Mouse (Mus musculus) stomach, embryonic 16.5 days (tissue): ENCODE results near the gene Strbp. TPM values are rescaled to one million over a fixed set of nuclear protein-coding genes. Genes with fewer than 3 reads are reported as not detected.

Experiments used
- ATAC-seq: fragments of 200-750 bp; cut with Nextera tagmentation; 2 replicates; pipeline ENCODE4 v1.8.0; 2017; ENCODE audit warnings: moderate number of reproducible peaks, moderate TSS enrichment; ENCODE audit not compliant: insufficient read depth, low FRiP score
- H3K27ac ChIP-seq: fragments of 300-500 bp; sonication (generic); 2 replicates; pipeline ENCODE4 v1.5.1; 2014; ENCODE audit warnings: low read length
- H3K27me3 ChIP-seq: fragments of 300-500 bp; sonication (generic); 2 replicates; pipeline ENCODE4 v1.6.1; 2014; ENCODE audit warnings: low read length, control low read depth, mixed read lengths; ENCODE audit not compliant: control insufficient read depth, insufficient read depth
- H3K36me3 ChIP-seq: fragments of 300-500 bp; sonication (generic); 2 replicates; pipeline ENCODE4 v1.6.1; 2014; ENCODE audit warnings: low read length; ENCODE audit not compliant: control insufficient read depth, insufficient read depth
- H3K4me1 ChIP-seq: fragments of 300-500 bp; sonication (generic); 2 replicates; pipeline ENCODE4 v1.6.1; 2014; ENCODE audit warnings: low read length, control low read depth, mixed read lengths; ENCODE audit not compliant: control insufficient read depth, insufficient read depth
- H3K4me2 ChIP-seq: fragments of 300-500 bp; sonication (generic); 2 replicates; pipeline ENCODE4 v1.6.1; 2014; ENCODE audit warnings: low read depth, low read length, mixed read lengths
- H3K4me3 ChIP-seq: fragments of 300-500 bp; sonication (generic); replicated peaks from 2 replicates; pipeline ENCODE4 v1.5.1; 2014; ENCODE audit warnings: mild to moderate bottlenecking, low read length
- H3K9ac ChIP-seq: fragments of 300-500 bp; sonication (generic); 2 replicates; pipeline ENCODE4 v1.6.1; 2014; ENCODE audit warnings: low read length
- H3K9me3 ChIP-seq: fragments of 300-500 bp; sonication (generic); replicated peaks from 2 replicates; pipeline ENCODE4 v1.6.1; 2016; ENCODE audit warnings: low read length, control low read depth; ENCODE audit not compliant: control insufficient read depth
- WGBS: fragments of 180-500 bp; shearing (Covaris S2); extraction: QIAGEN DNeasy Blood & Tissue Kit; methylation state at CpG from one replicate; pipeline ENCODE4 v1.1.7; 2014; 5-methylcytosine and 5-hydroxymethylcytosine counted together
- polyA plus RNA-seq: library from polyadenylated mRNA; unstranded; fragments of >200 nt; fragmentation: Nextera tagmentation; extraction: Ambion mirVana; gene quantifications from 2 replicates; pipeline ENCODE4 v1.2.1, GENCODE M21; 2015

The Strbp gene
- polyA plus RNA-seq, 1 experiment from 2014 or later: 27.3 TPM

DNA sequence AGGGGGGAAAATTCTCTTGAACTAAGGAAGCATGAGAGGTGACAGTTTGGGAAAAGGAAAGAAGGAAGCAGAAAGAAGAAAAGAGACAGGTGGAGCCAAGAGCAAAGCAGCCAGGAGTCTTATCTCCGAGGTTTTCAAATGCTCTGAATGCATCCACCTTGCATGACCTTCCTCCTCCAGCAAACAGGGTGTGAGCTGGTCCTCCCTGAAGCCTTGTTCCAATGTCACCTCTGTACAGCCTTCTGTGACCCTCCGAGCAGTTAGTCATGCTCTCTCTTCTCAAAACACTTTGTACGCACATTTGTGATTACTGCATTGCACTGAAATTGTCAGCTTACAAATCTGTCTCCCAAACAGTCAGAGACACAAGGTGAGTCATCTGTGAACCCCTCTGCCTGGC, 9.4 kb upstream of the Strbp start:
- no peaks in the 10 kb centered on the region for H3K9me3 ChIP-seq
- H3K4me1 ChIP-seq: no peaks in the 10 kb centered on the region
- 60% methylated on average over 3 of the region's 3 CpGs for WGBS
- no peaks in the 10 kb centered on the region for H3K36me3 ChIP-seq
- H3K9ac ChIP-seq: no peak overlapping the region
- H3K27me3 ChIP-seq: no peaks in the 10 kb centered on the region
- H3K27ac ChIP-seq: no peak overlapping the region
- no peak overlapping the region for H3K4me3 ChIP-seq
- no peak for ATAC-seq
- no peak overlapping the region for H3K4me2 ChIP-seq

DNA sequence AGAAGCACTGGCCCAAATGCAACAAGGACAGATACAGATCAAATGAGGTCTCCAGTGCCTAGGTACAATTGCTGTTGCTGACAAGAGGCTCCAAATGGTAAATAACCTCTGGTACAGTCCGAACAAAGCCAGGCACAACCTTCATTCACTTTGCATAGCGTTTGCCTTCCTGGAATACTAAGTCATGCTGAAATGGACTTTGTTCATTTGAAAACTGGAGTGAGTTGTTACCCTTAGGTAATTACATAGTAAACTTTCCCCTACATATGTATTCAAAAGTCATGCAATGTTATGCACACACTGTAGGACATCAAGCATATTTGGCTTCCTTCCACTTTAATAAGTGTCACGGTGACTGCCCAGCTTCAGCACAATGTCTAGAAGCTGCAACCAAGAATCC, 5.2 kb upstream of the Strbp start:
- Histone ChIP-seq H3K9me3 (no peaks in the 10 kb centered on the region), H3K4me1 (peaks cover 5% of the 10 kb centered on the region), H3K36me3 (no peaks in the 10 kb centered on the region), H3K9ac (no peak overlapping the region), H3K4me3 (no peak overlapping the region), H3K4me2 (no peak overlapping the region), H3K27me3 (no peaks in the 10 kb centered on the region), H3K27ac (no peak overlapping the region)
- ATAC-seq: no peak
- WGBS: 68% methylated on average over 3 of the region's 3 CpGs

DNA sequence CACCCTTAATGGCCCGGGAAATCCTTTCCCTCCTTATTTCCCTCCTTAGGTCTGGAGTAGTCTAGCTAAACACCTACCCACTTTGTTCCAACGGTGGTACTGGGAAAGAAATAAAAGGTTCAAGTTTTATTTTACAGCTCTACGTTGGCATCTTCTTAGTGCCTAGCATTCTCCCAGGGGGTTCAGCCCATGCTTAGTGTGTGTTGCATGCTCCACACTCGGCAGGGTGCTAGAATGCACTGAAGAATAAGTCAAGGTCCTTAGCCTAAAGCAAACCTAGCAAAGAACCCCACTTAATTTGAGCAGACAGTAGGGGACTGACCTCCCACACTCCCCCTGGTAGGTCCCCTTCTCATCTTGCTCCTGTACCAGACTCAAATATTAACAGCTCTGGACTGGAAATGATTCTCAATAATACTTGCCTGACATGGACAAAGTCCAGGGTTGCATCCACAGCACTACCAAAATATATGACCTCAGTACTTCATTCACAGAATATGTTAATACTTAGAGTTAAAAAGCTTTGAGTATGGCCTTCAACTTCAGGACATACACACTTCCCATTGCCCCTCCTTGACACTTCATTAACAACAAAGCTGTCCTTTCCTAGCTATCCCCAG, 592 bp upstream of the Strbp start:
- ATAC-seq: no peak
- peak overlapping the region; percentile 88; the same call in 1 of the 2 replicates for H3K27ac ChIP-seq
- no peaks in the 10 kb centered on the region for H3K9me3 ChIP-seq
- peaks cover 12% of the 10 kb centered on the region for H3K4me1 ChIP-seq
- 19% methylated on average over 4 of the region's 4 CpGs for WGBS
- peak overlapping the region; percentile 88 for H3K4me3 ChIP-seq
- H3K27me3 ChIP-seq: no peaks in the 10 kb centered on the region
- H3K9ac ChIP-seq: peak overlapping the region; percentile 91
- no peaks in the 10 kb centered on the region for H3K36me3 ChIP-seq
- peak overlapping the region; percentile 76 for H3K4me2 ChIP-seq

DNA sequence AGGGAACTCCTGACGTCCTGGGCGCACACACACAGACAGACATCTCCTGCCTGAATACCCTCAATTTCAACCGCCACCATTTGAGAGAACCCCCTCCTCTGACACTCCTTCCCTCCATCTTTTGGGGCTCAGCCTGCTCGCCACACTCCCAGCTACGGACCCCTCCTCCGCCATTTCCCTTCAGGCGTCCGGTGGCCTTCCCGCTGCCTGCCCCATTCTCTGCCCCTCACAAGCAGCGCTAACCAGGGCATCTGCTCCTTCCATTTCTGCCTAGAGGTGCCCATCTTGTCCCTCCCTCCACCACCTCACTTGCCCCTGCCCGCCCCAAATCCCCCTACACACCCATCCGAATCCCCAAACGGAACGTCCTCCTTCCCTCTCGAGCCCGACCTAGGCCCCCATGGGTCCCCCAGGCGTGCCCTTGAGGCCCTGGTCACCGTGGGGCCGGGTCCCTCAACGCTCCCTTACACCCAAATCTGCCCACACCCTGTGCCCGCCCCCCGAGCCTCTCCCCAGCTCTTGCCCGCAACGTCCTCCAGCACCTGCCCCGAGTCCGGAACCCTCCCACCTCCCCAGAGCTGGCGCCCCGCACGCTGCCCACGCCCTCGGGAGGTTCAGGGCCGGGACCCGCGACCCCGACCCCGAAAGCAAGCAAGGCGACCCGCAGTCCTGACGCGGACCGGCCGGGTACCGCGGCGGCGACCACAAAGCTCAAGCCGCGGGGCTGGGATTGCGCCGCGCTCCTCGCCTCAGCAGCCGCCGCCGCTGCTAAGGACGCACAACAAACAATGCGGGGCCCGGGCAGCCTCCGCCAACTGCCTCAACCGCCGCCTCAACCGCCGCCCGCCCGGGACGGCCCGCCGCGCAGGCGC, 1.1 kb downstream of the Strbp start:
- Histone ChIP-seq H3K9me3 (no peaks in the 10 kb centered on the region), H3K4me3 (peak overlapping the region; percentile 88), H3K36me3 (no peaks in the 10 kb centered on the region), H3K27me3 (no peaks in the 10 kb centered on the region), H3K4me1 (peaks cover 12% of the 10 kb centered on the region), H3K4me2 (peak overlapping the region; percentile 91), H3K27ac (peak overlapping the region; percentile 91), H3K9ac (peak overlapping the region; percentile 91)
- WGBS: under 1% methylated on average over 70 of the region's 70 CpGs
- peak; percentile 53 for ATAC-seq

DNA sequence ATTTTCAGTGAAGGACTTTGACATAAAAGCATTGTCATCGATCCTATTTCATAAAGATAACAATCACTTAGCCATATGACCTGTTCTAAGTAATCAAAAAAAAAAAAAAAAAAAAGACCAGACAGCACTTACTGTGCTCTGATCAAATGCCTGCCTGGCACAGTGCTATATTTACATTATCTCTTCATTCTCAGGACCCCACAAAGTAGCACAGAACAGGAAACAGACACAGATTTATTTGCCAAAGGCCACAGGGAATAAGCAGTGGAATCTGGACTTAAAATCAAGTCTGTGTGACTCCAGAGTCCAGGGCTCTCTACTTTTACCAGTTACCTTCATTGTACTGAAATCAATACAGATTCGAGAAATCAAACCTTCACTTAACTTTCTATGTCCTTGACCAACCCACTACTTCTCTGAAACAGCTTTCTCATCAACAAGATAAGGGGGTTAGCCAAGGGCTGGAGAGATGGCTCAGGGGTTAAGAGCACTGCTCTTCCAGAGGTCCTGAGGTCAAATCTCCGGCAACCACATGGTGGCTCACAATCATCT, 14.5 kb downstream of the Strbp start:
- H3K9ac ChIP-seq: no peak overlapping the region
- H3K36me3 ChIP-seq: no peaks in the 10 kb centered on the region
- H3K4me1 ChIP-seq: no peaks in the 10 kb centered on the region
- H3K27me3 ChIP-seq: no peaks in the 10 kb centered on the region
- no peak overlapping the region for H3K4me3 ChIP-seq
- 0 out of 2 replicates have a peak, but pooled peaks cover 3% of the 10 kb centered on the region for H3K9me3 ChIP-seq
- H3K27ac ChIP-seq: no peak overlapping the region
- ATAC-seq: no peak
- H3K4me2 ChIP-seq: no peak overlapping the region
- WGBS: 46% methylated on average over 3 of the region's 3 CpGs

DNA sequence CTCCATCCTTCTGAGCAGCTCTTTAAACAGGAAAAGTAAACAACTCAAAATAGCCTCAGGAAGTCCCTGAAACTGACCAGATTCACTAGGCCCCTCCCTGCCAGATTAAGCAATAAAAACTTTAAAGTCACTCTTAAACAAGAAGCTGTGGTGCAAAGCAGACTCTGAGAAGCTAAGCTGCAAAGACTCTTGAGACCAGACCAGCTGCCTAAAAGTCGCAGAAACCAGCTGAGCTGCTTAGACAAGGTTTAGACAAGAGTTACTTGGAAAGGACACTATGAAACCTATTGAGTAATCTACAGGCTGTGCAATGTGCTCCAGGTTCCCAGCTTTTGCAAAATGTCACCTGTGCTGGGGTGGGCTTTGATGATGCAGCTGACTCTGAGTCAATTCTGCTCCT, 16.6 kb downstream of the Strbp start:
- no peak overlapping the region for H3K4me3 ChIP-seq
- 80% methylated on average over 1 of the region's 1 CpGs for WGBS

DNA sequence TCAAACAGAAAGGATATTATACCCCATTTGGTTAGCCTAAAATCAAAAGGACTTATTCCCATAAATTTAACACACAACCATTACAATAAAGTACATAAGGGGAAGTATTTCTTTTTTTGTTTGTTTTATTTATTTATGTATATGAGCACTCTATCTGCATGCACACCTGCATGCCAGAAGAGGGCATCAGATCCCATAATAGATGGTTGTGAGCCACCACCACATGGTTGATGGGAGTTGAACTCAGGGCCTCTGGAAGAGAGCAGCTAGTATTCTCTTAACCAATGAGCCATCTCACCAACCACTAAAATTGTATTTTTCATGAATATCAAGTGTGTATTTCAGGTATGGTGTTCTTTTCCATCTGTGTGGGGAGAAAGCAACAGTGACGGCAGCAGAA, 18.8 kb downstream of the Strbp start:
- 96% methylated on average over 1 of the region's 1 CpGs for WGBS
- Histone ChIP-seq H3K4me1 (no peaks in the 10 kb centered on the region), H3K27me3 (no peaks in the 10 kb centered on the region), H3K9me3 (0 out of 2 replicates have a peak, but pooled peaks cover 3% of the 10 kb centered on the region), H3K9ac (no peak overlapping the region), H3K27ac (no peak overlapping the region), H3K4me3 (no peak overlapping the region), H3K4me2 (no peak overlapping the region), H3K36me3 (no peaks in the 10 kb centered on the region)
- no peak for ATAC-seq

More for the DNA sequence above, 16.6 kb downstream of the Strbp start:
- Histone ChIP-seq H3K36me3 (no peaks in the 10 kb centered on the region), H3K9me3 (0 out of 2 replicates have a peak, but pooled peaks cover 3% of the 10 kb centered on the region), H3K4me2 (no peak overlapping the region), H3K27ac (no peak overlapping the region), H3K9ac (no peak overlapping the region), H3K27me3 (no peaks in the 10 kb centered on the region), H3K4me1 (no peaks in the 10 kb centered on the region)
- ATAC-seq: no peak

DNA sequence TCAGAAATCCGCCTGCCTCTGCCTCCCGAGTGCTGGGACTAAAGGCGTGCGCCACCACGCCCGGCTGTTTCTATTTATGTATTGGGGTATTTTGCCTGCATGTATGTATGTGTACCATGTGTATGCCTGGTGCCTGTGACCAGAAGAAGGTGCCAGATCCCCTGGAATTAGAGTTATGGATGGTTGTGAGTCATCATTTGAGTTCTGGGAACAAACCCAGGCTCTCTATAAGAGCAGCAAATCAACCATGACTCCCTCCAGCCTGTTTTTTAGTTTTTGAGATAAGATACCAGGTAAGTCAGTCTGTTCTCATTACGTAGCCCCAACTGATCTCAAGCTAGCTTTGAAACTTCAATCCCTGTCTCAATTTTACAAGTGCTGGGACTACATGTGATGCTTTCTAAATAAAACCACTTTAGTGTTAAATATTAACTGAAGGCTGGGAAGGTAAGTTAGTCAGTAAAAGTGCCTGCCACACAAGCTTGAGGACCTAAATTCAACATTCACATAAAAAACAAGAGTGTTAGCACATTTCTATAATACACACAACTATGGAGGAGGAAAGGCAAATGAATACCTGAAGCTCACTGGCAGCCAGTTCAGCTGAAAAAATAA, 21.4 kb downstream of the Strbp start:
- no peak for ATAC-seq
- Histone ChIP-seq H3K27me3 (no peaks in the 10 kb centered on the region), H3K36me3 (no peaks in the 10 kb centered on the region), H3K4me3 (no peak overlapping the region), H3K9me3 (0 out of 2 replicates have a peak, but pooled peaks cover 3% of the 10 kb centered on the region), H3K9ac (no peak overlapping the region), H3K4me1 (no peaks in the 10 kb centered on the region), H3K27ac (no peak overlapping the region), H3K4me2 (no peak overlapping the region)
- 87% methylated on average over 7 of the region's 7 CpGs for WGBS

DNA sequence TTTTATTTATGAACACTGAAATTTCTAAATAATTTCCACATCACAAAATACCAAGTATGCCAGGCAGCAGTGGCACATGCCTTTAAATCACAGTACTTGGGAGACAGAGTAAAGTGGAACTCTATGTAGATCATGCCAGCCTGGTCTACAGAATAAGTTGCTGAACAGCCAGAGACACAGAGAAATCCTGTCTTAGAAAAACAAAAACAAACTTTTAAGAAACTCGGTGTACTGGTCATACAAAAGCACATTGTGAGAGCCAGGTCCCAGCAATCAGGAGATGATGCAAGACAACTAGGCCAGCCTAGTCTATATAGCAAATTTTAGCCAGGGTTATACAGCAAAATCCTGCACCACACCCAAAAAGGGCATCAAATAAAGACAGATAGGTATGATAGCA, 52.6 kb downstream of the Strbp start:
- Histone ChIP-seq H3K27me3 (no peaks in the 10 kb centered on the region), H3K9me3 (no peaks in the 10 kb centered on the region), H3K27ac (no peak overlapping the region), H3K4me3 (no peak overlapping the region), H3K9ac (no peak overlapping the region), H3K36me3 (no peaks in the 10 kb centered on the region), H3K4me1 (no peaks in the 10 kb centered on the region), H3K4me2 (no peak overlapping the region)
- no peak for ATAC-seq
- 78% methylated on average over 1 of the region's 1 CpGs for WGBS
